Mouse (Mus musculus): ENCODE results near the gene Szrd1. TPM values are rescaled to one million over a fixed set of nuclear protein-coding genes. Genes with fewer than 3 reads are reported as not detected.
A peak's percentile ranks its signal among the peaks of the same experiment; 100 is the strongest.

The Szrd1 gene
- 100 to 1,000 TPM; 130 to 135 TPM for total RNA-seq (2021)
- 65.0 and 75.7 TPM in 2 replicates for polyA plus RNA-seq (2012; rRNA removed)
- long read RNA-seq, transcript Szrd1-202 (3 exons, 3,203 nt) = major isoform, 11 of 28 reads
- long read RNA-seq, transcript Szrd1-203 (4 exons, 3,244 nt) = minor isoform, 6 of 28 reads
- long read RNA-seq, partial matches to known transcripts = 0 of 28 reads
- long read RNA-seq, other reads (novel, unspliced or antisense) = 7 of 28 reads

DNA sequence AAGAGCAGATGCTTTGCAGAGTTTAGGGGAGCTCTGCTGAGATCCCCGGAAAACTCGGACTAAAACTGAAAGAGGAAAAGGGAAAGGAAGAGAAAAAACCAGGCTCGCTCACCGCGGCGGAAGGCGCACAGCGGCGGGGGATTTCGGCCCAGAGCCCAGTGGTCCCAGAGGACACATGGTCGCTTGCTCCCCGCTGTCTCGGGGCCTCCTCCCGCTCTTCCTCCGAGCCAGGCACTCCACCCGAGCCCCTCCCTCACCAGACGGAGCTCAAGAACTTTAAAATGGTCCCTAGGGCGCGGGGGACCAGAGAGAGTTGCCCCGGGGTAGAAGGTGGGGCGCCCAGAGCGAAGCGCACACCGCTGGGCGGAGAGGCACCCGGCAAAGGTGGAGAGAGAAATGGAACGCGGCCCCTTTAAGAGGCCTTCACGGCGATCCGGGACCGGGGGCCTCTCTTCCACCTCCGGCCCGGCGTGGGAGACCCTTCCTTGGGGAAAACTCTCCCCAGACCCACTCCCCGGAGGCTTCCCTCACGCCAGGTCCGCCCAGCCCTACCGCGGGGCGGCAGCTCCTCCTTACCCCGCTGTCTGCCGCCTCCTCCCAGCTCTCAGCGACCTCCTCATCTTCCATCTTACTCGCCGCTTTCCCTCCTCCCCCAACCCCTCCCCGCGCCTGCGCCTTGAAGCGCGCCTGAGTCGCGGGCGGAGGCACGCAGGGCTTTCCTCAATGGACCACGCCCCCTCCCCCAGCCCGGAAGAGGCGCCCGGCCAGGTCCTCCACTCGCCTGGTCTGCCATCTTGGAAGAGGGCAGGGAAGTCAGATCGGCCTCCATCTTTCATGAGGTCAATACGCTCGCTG, at the start of gene Szrd1:
Szrd1 (minus strand) TSS at position 660 of the 855 bp plus-strand sequence.
- DNase-seq = peak; percentile 99

- no peak for DNase-seq
These were observed 47.6 kb upstream of the Szrd1 start for GRCm38 (mm10) chr4:141186923-141187836.

DNA sequence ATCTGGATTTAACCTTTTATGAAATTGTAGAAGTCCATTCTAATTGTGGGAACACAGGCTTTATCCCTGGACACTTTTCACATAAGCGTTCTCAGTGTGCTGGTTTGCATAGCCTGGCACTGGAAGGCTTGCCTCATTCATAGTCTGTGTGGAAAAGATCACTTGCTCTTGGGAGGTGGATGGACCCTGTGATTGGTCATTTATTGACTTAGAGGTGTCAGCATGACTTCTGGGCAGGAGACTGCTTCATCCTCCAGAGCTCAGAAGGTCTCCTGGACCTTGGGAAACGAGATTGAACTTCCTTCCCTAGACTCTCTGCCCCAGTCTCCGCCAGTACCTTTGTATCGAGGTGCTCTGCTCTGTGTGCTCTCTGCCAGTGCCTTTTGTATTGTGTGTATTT, 44.9 kb upstream of the Szrd1 start:
- no peak for DNase-seq

GRCm38 (mm10) chr4:141183932-141184331, 44.4 kb upstream of the Szrd1 start:
- no peak for DNase-seq

- no peak for DNase-seq
These were observed 42.4 kb upstream of the Szrd1 start for GRCm38 (mm10) chr4:141181981-141182380.

- no peak for DNase-seq
These were observed 41.3 kb upstream of the Szrd1 start for GRCm38 (mm10) chr4:141180831-141181230.

DNA sequence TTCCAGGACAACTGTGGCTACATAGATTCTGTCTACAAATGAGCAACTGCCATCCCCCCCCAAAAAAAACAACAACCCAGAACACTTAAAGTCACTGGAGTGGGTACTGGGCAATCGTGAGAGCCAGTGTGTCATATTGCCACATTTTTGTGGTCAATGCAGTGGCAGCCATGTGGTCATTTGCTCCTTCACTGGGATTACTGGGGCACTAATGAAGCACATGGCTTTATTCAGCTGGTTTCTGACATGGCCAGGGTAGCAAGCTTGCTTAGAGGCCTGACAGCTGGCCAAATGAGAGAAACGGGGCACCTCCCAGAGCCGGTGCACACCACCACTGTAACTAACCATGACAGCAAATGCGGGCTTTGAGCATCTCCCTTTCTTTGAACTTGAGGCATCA, 38.9 kb upstream of the Szrd1 start:
- DNase-seq = no peak

GRCm38 (mm10) chr4:141176328-141176838, 36.8 kb upstream of the Szrd1 start:
- DNase-seq = no peak

DNA sequence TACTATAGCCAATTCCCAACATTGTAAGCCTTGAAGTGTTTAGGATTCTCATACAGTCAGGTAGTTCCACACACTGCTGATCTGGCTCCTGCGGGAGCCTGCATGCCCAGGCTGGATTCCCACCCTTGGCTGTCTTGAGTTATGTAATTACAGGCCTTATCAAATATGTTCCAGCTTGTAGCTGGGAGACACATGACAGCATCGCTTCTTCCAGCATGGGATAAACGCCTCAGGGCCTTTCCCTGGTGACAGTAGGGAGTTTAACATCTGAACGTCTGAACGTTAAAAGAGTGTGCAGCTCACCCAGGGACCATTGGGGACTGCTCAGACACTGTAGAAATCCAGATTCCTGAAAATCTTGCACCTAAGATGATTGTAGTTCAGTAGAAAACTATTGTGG, 36.2 kb upstream of the Szrd1 start:
- DNase-seq = no peak

- no peak for DNase-seq
These were observed 32.5 kb upstream of the Szrd1 start for GRCm38 (mm10) chr4:141172121-141172520.

DNA sequence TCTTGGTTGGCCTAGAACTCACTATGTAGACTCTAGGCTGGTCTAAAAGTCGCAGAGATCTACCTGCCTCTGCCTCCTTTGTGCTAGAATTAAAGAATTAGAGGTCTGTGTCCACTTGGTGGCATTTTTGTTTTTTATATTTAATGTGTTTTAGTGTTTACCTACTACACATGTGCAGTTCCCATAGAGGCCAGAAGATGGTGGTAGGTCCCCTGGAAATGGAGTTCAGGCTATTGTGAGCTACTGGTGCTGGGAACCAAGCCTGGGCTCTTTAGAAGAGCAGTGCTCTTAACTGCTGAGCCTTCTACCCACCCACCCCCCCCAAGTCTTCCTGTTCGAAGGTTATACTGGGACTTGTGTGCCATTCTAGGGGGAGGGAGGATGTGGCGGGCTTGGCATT, 27.6 kb upstream of the Szrd1 start:
- DNase-seq = no peak

- no peak for DNase-seq
These were observed 26.2 kb upstream of the Szrd1 start for GRCm38 (mm10) chr4:141165744-141166292.

- no peak for DNase-seq
These were observed 24.2 kb upstream of the Szrd1 start for GRCm38 (mm10) chr4:141163729-141164128.

DNA sequence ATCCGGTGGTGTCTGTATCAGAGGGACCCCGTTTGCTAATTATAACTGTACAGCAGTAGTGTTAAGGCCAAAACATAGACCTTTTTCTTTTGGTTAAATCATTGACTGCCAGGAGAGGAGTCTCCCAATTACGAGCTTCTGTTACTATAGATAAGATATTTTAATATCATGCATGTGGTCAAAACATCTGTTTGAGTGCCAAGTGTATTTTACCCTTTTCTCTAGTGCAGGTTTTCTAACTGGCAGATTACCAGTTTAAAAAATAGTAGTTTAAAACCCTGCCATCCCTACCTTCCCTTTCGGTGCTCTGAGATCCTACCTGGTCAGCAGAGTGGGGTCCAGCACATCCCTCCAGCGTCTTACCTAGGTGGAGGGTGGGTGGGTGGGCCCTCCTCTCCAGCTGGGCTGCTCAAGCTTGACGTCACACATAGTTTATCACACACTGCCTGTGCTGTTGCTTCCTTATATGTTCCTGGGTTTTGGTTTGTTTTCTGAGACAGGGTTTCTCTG, 22.2 kb upstream of the Szrd1 start:
- DNase-seq = no peak

DNA sequence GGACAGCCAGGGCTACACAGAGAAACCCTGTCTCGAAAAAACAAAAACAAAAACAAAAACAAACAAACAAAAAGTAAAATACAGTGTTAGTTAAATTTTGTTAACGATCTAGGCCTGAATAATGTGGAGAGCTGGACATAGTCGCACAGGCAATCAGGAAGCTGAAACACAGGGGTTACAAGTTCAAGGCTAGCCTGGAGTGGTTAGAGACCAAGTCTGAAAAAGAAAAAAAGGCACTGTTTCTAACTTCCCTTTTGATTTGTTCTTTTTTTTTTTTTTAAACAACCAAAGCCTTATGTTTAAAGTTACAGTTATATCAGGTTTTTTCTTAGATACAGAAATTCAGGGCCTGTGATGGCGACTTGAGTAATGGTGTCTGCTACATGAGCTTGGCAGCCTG, 20.6 kb upstream of the Szrd1 start:
- DNase-seq = no peak

- no peak for DNase-seq
These were observed 20.1 kb upstream of the Szrd1 start for GRCm38 (mm10) chr4:141159666-141160065.

DNA sequence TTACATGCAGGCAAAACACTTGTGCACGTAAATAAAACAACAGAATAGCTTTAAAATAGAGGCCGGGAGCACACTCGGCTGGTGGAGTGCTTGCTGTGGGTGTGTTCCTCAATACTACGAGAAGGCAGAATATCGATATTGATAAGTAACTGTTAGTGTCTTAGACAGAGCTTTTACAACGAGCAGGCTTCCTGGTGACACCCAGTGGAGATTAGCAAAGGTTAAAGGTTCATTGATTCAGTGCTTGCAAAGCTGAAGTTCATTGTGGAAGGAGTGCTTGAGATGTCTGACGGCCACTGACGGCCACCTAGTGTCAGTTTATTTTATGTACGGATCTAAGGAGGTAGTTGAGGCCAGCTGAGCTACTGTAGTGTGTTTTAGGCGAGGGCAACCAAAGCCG, 19.5 kb upstream of the Szrd1 start:
- no peak for DNase-seq

- DNase-seq = no peak
These were observed 19.0 kb upstream of the Szrd1 start for GRCm38 (mm10) chr4:141158609-141159008.

- no peak for DNase-seq
These were observed 17.9 kb upstream of the Szrd1 start for GRCm38 (mm10) chr4:141157485-141157884.

DNA sequence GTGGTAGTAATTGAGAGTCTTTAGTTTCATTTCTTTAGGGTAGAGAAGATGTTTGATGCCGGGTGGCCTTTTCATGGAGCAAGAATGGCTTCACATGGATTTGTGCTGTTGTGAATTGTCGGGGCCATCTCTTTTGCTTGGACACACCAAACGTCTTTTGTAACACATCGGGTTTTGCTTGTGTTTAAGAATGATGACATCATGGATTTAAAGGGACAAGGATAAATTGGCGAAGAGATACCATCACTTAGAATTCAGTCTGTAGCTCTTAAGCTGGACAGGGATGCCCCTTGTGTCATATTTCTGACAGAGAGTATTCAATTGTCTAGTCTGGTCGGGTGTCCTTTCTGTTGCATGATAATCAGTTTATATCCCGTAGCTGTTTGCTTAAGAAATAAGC, 9.5 kb upstream of the Szrd1 start:
- no peak for DNase-seq

DNA sequence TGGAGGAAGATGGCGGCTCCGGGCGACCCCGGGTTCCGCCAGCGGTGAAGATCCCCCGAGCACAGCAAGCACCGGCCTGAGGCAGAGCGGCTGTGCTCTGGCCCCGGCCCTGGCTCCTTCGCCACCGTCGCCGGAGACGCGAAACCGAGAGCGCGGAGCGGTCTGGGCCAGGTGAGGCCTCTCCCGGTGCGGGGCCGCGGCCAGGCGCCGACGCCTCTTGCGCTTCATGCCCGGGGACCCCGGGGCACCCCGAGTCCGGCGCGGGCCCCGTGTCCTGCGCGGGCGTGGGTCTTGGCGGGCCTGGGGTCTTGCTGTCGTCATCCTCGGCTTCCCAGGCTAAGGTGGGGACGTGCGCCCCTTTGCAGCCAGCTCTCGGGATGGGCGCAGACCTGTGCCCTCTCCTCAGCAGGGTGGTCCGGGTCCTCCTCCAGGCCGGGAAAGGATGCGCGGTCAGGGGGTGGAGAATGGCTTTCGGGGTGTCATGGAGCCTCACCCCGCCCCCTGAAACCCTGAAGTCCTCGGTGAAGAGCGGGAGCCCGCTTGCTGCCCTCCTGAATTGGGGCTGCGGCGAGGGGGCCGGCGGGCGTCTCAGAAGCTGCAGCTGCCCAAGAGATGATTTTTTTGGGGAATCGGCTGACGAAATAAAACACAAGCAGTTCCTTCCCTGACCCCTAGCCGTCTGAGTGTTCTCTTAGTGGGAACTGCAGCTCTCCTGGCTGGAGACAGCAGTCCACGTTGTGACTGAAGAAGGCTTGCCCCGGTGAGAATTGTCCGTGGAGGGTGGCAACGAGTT, 8.6 kb upstream of the Szrd1 start:
- peak; percentile 63 for DNase-seq
